Mouse (Mus musculus) 3134 (cell line): ENCODE measurements around the gene Slc35c2.

Source experiments
- DNase-seq: peaks from one replicate; pipeline ENCODE4 v3.0.0-alpha.2; 2011; ENCODE audit warnings: low spot score; ENCODE audit not compliant: insufficient read length; ENCODE audit errors: extremely low read depth

Slc35c2 gene

GRCm38 (mm10) chr2:165314197-165314596 lies 26.5 kb upstream of the Slc35c2 start:
- no peak for DNase-seq

- no peak for DNase-seq
Measured at GRCm38 (mm10) chr2:165312381-165312780, 24.7 kb upstream of the Slc35c2 start.

GRCm38 (mm10) chr2:165311577-165311976 lies 23.9 kb upstream of the Slc35c2 start:
- no peak for DNase-seq

- DNase-seq, result no peak
Measured at GRCm38 (mm10) chr2:165310818-165311425, 23.3 kb upstream of the Slc35c2 start.

- no peak for DNase-seq
Measured at GRCm38 (mm10) chr2:165307801-165308200, 20.1 kb upstream of the Slc35c2 start.

GRCm38 (mm10) chr2:165305438-165305837 lies 17.8 kb upstream of the Slc35c2 start:
- DNase-seq, result no peak

GRCm38 (mm10) chr2:165304819-165305218 lies 17.1 kb upstream of the Slc35c2 start:
- no peak for DNase-seq

- DNase-seq, result no peak
Measured at GRCm38 (mm10) chr2:165303354-165304012, 15.8 kb upstream of the Slc35c2 start.

- DNase-seq, result no peak
Measured at GRCm38 (mm10) chr2:165301409-165301808, 13.7 kb upstream of the Slc35c2 start.

GRCm38 (mm10) chr2:165300885-165301284 lies 13.2 kb upstream of the Slc35c2 start:
- DNase-seq, result no peak

- no peak for DNase-seq
Measured at GRCm38 (mm10) chr2:165300424-165300823, 12.8 kb upstream of the Slc35c2 start.

- DNase-seq, result no peak
Measured at GRCm38 (mm10) chr2:165297429-165297828, 9.8 kb upstream of the Slc35c2 start.

GRCm38 (mm10) chr2:165296571-165296970 lies 8.9 kb upstream of the Slc35c2 start:
- DNase-seq, result no peak

GRCm38 (mm10) chr2:165288315-165289031 lies 804 bp upstream of the Slc35c2 start:
- no peak for DNase-seq

GRCm38 (mm10) chr2:165286361-165287201 lies 1.1 kb downstream of the Slc35c2 start:
- peak; percentile 71 for DNase-seq

GRCm38 (mm10) chr2:165285621-165286020 lies 2.0 kb downstream of the Slc35c2 start:
- DNase-seq, result no peak

- no peak for DNase-seq
Measured at GRCm38 (mm10) chr2:165285034-165285433, 2.6 kb downstream of the Slc35c2 start.

- no peak for DNase-seq
Measured at GRCm38 (mm10) chr2:165284377-165284776, 3.3 kb downstream of the Slc35c2 start.

GRCm38 (mm10) chr2:165283644-165284043 lies 4.0 kb downstream of the Slc35c2 start:
- no peak for DNase-seq

- DNase-seq, result no peak
Measured at GRCm38 (mm10) chr2:165281779-165282311, 5.8 kb downstream of the Slc35c2 start.

- no peak for DNase-seq
Measured at GRCm38 (mm10) chr2:165279351-165279750, 8.3 kb downstream of the Slc35c2 start.
